Mouse (Mus musculus) liver, postnatal 0 days (tissue): ENCODE results near the gene Kif1c.

Experiments used
- CTCF ChIP-seq: sonication (generic); IDR thresholded peaks from 2 replicates; pipeline ENCODE4 v1.5.1; 2016; ENCODE audit warnings: antibody characterized with exemption, low read depth
- EP300 ChIP-seq: IDR thresholded peaks from 2 replicates; pipeline ENCODE4 v1.6.1; 2016; ENCODE audit warnings: antibody characterized with exemption, low read depth, mild to moderate bottlenecking

DNA sequence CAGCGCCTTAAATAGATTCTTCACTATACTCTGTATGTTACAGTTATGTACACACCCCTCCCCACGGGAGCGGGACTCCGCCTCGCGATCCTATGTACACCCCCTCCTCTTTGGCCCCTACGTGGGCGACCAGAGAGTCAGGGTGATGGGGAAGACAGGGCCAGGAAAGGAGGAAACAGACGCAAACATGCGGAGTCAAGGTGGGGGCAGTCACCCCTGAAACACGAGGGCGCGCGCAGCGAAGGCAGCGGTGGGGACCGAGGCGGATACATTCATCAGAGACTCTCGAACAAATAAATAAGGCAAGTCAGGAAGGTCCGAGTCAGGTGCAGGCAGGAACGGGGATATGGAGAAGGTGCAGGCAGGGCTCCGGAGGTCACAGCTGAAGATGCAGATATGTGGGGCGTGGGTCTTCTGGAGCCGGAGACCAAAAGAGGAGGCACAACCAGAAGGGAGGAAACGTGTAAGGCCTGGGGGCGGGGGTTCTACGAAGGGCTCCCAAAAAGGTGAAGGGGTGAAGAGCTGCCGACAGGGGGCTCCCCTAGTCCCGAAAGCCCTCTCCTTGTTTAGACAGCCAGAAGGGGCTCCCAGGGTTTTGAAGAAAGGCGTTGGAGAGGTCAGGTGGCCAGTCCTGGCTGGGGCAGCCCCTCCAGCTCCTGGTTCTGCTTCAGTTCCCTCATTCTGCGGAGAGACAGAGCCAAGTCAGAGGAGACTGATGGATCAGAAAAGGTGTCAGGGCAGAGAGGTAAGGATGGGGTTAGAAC lies 30.6 kb upstream of the Kif1c start:
- peak; percentile 64 for TF ChIP-seq CTCF
- TF ChIP-seq EP300 = no peak
